Mouse (Mus musculus) kidney, adult 8-10 months (tissue): ENCODE measurements at regions not wholly inside any gene's neighbourhood (a gene's known extent, or its start where the extent isn't known, plus 50 kb on each side); places are given as distances from the start of the nearest gene placed in this dataset.

Experiments
- DNase-seq, 2 experiments: peaks; one replicate each; pipeline ENCODE4 v3.0.0; 2022

GRCm38 (mm10) chr13:32541611-32542010, 203.1 kb upstream of the Gmds start:
- DNase-seq = no peak

- no peak for DNase-seq
Observed at GRCm38 (mm10) chr13:32536241-32536640, 197.7 kb upstream of the Gmds start.

- DNase-seq = no peak
Observed at GRCm38 (mm10) chr13:32535602-32536001, 197.1 kb upstream of the Gmds start.

GRCm38 (mm10) chr13:32530926-32531512, 192.5 kb upstream of the Gmds start:
- DNase-seq = no peak

GRCm38 (mm10) chr13:32518611-32519344, 180.2 kb upstream of the Gmds start:
- DNase-seq = peak; percentile 30 to 71

- no peak for DNase-seq
Observed at GRCm38 (mm10) chr13:32517514-32517913, 179.0 kb upstream of the Gmds start.

- DNase-seq = no peak
Observed at GRCm38 (mm10) chr13:32509231-32510023, 170.9 kb upstream of the Gmds start.

GRCm38 (mm10) chr13:32508447-32508846, 169.9 kb upstream of the Gmds start:
- no peak for DNase-seq

- DNase-seq = peak in 1 of 2 experiments; percentile 34
Observed at GRCm38 (mm10) chr13:32507825-32508224, 169.3 kb upstream of the Gmds start.

GRCm38 (mm10) chr13:32498205-32498790, 159.8 kb upstream of the Gmds start:
- peak; percentile 78 to 84 for DNase-seq

GRCm38 (mm10) chr13:32496263-32496662, 157.7 kb upstream of the Gmds start:
- no peak for DNase-seq

- peak; percentile 48 to 53 for DNase-seq
Observed at GRCm38 (mm10) chr13:32495063-32495462, 156.5 kb upstream of the Gmds start.

GRCm38 (mm10) chr13:32493806-32494205, 155.3 kb upstream of the Gmds start:
- peak; percentile 66 to 76 for DNase-seq

GRCm38 (mm10) chr13:32493309-32493708, 154.8 kb upstream of the Gmds start:
- peak; percentile 54 to 74 for DNase-seq

- no peak for DNase-seq
Observed at GRCm38 (mm10) chr13:32492566-32492965, 154.0 kb upstream of the Gmds start.

- no peak for DNase-seq
Observed at GRCm38 (mm10) chr13:32481444-32482058, 143.0 kb upstream of the Gmds start.

GRCm38 (mm10) chr13:32480029-32480428, 141.5 kb upstream of the Gmds start:
- no peak for DNase-seq

GRCm38 (mm10) chr13:32479118-32479818, 140.7 kb upstream of the Gmds start:
- DNase-seq = peak in 1 of 2 experiments; percentile 30

- DNase-seq = peak in 1 of 2 experiments; percentile 45
Observed at GRCm38 (mm10) chr13:32465787-32466186, 127.2 kb upstream of the Gmds start.

GRCm38 (mm10) chr13:32465041-32465682, 126.6 kb upstream of the Gmds start:
- DNase-seq = no peak

GRCm38 (mm10) chr13:32454419-32455146, 116.0 kb upstream of the Gmds start:
- DNase-seq = peak in 1 of 2 experiments; percentile 8
